Mouse (Mus musculus): ENCODE data around the gene Zbtb32.
A peak's percentile ranks its signal among the peaks of the same experiment; 100 is the strongest.

GRCm38 (mm10) chr7:30602583-30602982 is 3.9 kb upstream of the Zbtb32 start:
- TF ChIP-seq HCFC1 (IDR thresholded peaks at IDR 0.05; ENCODE audit: borderline replicate concordance, insufficient read depth, low read length) (0 out of 2 replicates have a peak, but pooled peaks have one; percentile 27), CHD2 (IDR thresholded peaks at IDR 0.05; ENCODE audit: low read depth, low read length) (0 out of 2 replicates have a peak, but pooled peaks have one; percentile 29)

Measured in ES-E14 (cell line).